Mouse (Mus musculus): Measurements from ENCODE around the gene Eif3i. TPM values are rescaled to one million over a fixed set of nuclear protein-coding genes. Genes with fewer than 3 reads are reported as not detected.
A peak's percentile ranks its signal among the peaks of the same experiment; 100 is the strongest.
"Not testable (repeated sequence)": the region's sequence is repeated elsewhere in the genome, so short reads cannot be mapped to it uniquely, and the experiment has no call there.

The Eif3i gene
- polyA plus RNA-seq, 1 experiment: 337 TPM

DNA sequence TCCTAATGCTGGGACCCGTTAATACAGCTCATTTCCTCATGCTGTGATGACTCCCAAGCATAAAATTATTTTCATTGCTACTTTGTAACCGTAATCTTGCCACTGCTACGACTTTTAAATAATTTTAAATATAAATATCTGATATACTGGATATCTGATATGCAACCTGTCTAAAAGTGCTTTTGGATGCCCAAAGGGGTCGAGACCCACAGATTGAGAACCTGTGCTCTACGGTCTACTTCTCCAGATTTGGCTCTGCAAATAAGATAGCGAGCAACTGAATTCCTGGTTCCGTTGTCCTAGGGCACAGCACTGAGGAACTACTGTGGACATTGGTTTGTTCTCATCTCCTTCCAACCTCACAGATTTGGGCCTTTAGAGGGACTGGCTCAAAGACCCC lies 22.8 kb downstream of the Eif3i start:
- DNase-seq (ENCODE audit: low read depth, low spot score): no peak
- WGBS: 81% methylated on average over 7 of the region's 7 CpGs

DNA sequence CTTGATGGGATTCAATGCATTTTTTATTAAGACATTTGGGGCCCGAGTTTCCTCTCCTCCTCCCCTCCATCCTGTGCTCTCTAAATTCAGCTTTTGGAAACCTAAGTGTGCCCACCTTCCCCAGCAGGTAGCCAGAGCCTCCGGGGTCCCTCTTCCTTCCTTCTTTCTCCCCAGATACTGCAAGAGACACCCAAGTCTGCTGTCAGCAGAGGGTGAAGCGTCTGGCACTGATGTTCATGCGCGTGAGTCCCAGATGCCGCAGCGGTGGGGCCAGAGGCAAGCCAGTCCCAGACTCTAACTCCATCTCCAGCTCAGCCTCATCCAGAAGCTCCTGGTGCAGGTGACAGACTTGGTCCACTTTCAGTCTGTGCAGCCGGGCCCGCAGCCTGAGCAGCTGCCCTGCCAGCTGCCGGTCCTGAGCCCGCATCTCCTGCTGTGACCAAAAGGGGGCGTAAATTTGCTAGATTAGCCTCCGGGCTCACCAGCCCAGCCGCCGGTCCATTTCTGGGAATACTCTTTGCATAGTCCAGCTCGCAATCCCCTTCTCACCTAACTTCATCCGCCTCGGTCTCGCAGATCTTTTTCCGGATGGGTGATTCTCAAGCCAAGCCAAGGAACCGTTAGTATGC lies 23.5 kb downstream of the Eif3i start:
- DNase-seq (ENCODE audit: low read depth, low spot score): no peak
- WGBS: 28% methylated on average over 21 of the region's 21 CpGs

DNA sequence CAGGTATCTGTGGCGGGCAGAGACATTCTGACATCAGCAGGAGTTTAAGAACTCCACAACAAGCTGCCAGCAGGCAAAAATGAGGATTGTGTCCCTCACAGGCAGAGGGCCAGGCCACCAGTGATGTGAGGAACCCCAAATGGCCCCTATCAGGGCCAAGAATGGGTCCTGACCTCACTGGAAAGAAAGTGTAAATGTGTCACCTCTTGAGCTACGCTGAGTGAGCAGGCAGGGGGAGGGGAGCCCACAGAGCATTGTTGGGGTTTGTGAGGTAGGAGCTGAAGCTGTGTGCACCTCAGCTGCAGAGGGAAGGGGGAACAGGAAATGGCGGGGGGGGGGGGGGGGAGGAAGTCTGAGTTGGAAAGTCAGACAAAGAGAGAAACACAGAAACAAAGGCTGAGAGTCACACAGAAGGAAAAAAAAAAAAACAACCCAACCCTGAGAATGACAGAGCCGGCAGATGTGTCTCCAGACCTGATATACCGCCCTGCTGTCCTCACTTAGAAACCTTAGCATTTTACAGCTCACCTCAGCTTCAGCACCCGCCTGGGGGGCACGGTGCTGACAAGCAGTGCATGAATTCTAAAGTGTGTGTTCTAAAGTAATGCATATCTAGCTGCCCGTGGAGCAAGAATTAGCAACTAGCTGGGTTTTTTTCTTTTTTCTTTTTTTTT lies 25.1 kb downstream of the Eif3i start:
- WGBS: 49% methylated on average over 8 of the region's 8 CpGs
- no peak for DNase-seq (ENCODE audit: low read depth, low spot score)

DNA sequence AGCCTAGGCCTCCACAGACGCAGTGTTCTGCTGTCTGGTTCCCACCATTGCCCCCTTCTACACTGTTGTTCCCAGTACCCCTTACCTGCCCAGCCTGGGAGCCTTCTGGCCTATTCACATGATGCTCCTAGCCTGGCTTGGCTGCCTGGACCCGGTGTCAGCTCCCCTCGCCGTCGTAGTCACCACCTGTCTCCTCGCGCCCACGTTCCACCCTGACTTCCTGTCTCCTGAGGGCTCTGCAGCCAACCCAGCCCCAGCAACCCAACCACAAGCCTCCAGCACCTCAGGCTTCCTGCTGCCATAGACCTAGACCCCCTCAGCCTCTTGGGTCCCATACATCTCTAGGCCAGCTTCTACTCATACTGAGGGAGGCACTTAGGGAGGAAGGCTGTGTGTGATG lies 27.0 kb downstream of the Eif3i start, which contains the start of gene Lck:
Gene Lck (minus strand): TSS at position 212 of the 400 bp plus-strand sequence.
- WGBS: 77% methylated on average over 8 of the region's 8 CpGs
- DNase-seq (ENCODE audit: low read depth, low spot score): no peak

DNA sequence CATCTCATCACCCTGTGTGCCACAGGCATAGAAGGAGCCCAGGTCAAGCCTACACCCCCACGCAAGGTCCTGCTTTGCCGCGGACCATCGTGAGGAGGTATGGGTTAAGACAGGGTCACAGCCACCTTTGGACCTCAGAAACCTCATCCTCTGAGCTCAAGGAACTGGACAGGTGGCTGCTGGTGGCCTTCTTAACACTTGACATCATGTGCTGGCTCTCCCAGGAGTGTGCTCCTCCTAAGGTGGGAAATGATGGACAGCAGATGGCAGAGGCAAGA lies 27.4 kb downstream of the Eif3i start:
- 96% methylated on average over 4 of the region's 4 CpGs for WGBS
- no peak for DNase-seq (ENCODE audit: low read depth, low spot score)

DNA sequence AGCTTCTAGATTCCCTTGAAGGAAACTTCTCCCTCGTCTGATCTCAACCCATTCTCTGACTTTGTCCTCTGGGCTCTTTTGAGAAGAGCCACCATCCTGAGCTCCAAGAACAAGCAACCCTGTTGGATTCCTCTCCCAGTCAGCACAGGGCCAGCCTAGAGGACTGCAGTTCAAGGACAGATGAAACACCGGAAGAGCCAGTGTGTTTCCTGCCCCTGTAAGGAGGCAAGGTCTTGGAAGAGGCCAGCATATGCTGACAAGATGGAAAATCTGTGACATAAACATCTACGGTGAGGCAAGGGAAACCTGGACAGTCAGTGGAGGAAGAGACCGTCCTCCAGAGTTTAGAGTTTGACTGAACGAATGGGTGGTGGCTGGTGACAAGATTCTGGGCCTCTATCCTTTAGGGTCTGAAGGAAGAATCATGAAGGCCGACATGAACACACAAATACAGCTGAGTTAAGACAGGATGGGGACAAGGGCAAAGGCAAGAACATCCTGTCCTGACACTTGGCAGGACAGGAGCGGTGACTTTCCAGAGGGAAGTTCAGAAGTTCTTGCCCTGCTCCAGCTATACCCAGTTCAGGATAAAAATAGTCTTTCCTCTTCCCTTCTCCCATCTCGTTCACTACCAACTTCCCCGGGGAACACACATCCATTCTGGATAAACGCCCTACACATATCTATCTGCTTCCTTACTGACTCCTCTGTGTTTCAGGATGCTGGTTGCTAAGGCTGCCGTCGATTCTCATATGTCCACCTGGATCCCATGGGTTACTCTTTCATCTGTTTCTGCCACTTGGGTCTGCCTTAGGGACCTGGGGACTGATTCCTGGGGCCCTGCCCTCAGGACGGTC lies 28.0 kb downstream of the Eif3i start:
- WGBS: 73% methylated on average over 13 of the region's 13 CpGs
- no peak for DNase-seq (ENCODE audit: low read depth, low spot score)

DNA sequence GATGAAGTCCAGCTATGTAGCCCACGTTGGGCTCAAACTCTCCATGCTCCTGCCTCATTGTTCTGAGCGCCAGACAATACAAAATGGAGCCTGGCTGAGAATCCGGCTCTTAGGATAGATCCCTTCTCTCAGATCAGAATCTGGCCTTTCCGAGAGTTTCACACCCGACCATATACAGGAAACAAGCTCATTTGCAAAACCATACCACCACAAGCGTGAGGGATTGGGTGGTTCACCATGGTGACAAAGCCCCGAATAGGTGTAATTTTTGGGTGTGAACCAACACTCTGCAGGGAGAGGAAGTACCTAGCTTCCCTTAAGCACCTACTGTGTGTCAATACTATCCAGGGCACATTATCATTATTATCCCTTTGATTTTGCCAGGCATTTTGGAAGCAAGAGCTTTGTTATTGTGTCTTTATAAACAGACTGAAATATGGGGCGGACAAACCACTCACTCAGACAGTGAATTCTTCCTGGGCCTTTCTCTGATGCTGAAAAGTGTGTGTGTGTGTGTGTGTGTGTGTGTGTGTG lies 28.8 kb downstream of the Eif3i start:
- WGBS: 76% methylated on average over 8 of the region's 8 CpGs
- DNase-seq (ENCODE audit: low read depth, low spot score): no peak

DNA sequence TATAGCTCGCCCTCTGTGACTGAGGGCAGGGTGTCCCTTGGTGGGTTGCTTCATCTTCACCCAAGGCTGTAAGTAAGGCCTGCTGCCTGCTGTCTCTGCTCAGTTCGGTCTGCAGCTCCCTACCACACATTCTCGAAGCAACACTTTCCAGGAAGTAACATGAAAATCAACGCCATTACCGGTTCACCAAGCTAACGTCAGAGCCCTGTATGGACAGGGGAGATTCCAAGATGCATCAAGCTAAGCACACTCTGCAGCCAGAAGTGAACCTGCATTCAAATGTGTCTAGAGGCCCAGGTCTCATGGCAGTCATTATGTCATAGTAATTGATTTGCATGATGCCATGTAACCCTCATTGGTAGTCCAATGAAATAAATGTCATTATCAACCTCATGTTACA lies 30.4 kb downstream of the Eif3i start:
- no peak for DNase-seq (ENCODE audit: low read depth, low spot score)
- 78% methylated on average over 6 of the region's 6 CpGs for WGBS

DNA sequence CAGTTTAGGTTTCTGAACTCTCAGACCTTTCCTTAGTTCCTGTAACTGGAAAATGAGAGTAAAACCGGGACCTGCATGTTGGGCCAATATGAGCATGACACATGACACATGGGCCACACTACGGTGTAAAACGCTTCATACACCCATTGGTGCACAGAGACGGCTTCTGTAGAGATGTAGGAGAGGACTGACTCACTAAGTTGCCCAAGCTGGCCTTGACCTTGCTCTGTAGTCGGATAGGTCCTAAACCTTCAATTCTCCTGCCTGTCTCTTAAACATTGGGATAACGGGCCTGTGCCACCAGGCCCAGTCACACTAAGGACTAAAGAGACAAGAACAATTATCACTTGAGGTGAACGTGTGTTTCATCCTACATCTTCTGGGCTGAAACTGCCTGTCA lies 32.1 kb downstream of the Eif3i start:
- 91% methylated on average over 7 of the region's 7 CpGs for WGBS
- DNase-seq (ENCODE audit: low read depth, low spot score): no peak

DNA sequence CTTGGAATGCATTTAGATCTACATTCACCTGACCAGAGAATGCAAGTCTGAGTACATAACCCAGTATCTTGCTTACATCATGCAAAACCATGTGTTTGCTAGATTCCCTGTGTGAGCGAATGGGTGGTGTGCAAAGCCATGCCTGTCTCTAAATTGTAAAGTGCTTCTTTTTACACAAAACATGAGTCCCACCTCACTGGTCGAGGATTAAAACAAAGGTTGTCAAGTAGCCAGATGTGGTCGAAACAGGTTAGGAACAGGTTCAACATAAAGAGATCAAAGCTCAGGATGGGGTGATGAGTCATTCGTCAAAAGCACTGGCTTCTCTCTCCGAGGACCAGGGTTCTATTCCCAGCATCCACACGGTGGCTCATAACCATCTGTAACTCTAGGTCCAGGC lies 35.3 kb downstream of the Eif3i start:
- 55% methylated on average over 6 of the region's 6 CpGs for whole genome bisulfite sequencing

DNA sequence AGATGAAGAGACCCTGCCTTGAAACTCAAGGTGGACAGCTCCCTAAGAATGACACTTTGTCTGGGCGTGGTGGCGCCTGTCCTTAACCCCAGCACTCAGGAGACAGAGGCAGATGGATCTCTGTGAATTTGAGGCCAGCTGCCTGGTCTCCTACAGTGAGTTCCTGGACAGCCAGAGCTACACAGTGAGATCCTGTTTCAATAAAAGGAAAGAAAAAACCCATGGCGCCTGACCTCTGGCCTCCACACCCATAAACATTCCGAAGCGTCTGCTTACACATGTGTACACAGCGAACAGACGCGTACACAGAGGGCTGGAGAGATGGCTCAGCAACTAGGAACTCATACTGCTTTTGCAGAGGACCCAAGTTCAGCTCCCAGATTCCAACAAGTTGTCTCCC lies 36.7 kb downstream of the Eif3i start:
- DNase-seq (ENCODE audit: low read depth, low spot score): peak; percentile 48
- WGBS: 28% methylated on average over 8 of the region's 8 CpGs

More for the DNA sequence above, 35.3 kb downstream of the Eif3i start:
- no peak for DNase-seq (ENCODE audit: low read depth, low spot score)

DNA sequence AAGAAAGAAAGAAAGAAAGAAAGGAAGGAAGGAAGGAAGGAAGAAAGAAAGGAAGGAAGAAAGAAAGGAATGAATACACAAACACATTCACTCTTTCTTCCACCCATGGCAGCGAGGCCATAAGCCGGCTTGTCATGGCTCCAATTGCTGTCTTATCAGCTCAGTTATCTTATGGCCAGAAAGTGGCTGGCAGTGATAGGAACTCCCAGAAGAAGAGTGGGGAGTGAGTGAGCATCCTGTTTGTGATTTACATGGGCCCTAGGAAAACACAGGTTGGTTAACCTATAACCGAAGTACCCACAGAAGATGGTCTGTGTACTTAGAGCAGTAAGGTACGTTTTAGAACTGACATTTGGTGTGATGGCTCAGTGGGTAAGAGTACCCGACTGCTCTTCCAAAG lies 39.3 kb downstream of the Eif3i start:
- DNase-seq (ENCODE audit: low read depth, low spot score): no peak
- 56% methylated on average over 5 of the region's 5 CpGs for WGBS

DNA sequence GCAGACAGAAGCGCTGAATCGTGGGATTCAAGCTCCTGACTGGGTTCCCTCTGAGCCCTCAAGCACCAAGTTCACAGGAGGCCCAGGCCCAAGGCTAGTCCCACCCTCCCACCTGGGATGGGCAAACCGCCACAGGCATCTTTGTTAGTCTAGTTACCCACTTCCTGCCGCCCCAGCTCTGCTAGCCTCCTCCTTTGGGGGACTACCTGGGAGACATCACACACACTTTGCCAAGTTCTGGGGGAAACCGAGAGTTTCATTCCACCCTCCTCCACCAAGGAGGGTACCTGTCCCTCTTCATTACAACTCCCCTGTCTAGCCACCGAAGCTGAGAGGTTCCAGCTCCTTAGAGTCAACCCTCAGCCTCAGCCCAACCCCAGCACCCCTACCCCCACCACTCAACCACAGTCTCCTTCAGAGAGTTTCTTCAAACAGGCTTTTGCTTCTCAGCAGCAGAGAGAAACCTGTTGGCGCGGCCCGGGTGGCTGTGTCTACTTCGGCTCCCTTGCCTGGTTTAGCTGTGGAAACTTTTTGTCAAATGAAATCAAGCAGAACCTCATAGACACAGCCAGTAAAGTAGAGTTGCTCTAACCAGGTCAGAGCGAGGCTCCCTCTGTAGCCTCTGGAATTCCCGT lies 42.0 kb downstream of the Eif3i start:
- WGBS: 89% methylated on average over 12 of the region's 12 CpGs
- DNase-seq (ENCODE audit: low read depth, low spot score): no peak

DNA sequence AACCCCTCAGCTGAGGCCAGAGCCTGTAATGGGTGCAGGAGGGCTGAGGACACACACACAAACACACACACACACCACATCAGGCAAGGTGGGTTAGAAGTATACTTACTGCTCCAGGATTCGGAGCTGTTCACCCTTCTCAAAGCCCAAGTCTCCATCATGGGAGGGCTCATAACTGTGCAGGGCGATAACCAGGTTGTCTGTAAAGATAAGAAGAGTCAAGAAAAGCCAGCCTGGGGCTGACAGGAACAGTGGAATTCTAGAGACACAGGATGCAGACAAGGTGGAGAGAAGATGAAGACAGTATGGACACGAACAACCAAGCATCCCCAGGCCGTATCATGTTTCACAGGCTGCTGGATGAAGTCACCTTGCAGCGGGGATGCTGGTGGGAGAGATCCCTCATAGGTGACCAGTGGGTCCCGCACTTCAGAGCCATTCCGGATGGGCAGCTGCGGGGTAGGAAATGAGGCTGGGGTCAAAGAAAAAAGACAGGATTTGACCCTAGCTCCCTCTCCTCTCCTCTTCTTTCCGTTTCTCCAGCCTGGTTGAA lies 43.1 kb downstream of the Eif3i start:
- 89% methylated on average over 9 of the region's 9 CpGs for WGBS
- no peak for DNase-seq (ENCODE audit: low read depth, low spot score)

DNA sequence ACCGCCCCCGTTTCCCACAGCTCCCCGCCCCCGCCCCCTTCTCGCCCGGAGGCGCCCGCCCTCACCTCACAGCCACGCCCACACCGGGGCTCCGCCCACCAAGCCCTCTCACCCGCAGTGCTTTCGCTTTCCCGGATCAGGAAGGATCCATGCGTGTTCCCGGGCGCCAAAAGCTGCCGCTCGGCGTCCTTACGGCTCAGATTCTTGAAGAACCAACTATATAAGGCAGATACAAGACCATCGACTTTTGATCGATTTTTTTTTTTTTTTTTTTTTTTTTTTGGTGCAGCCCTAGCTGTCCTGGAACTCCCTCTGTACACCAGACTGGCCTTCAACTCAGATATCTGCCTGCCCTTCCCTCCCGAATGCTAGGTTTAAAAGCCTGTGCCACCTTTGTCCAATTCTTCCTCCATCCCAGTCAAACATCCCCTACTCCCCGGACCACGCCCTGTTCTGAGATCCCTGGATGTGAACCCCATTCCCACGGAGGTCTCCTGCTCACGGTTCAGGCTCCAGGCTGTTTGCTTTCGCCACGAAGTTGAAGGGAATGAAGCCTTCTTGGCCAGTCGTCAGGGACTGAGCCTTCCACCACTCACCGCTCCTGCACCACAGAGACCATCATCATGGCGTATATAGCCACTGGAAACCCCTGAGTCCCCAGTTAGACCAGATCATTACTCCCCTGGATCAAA lies 43.8 kb downstream of the Eif3i start:
- DNase-seq (ENCODE audit: low read depth, low spot score): peak; percentile 85
- WGBS: 7% methylated on average over 33 of the region's 33 CpGs

DNA sequence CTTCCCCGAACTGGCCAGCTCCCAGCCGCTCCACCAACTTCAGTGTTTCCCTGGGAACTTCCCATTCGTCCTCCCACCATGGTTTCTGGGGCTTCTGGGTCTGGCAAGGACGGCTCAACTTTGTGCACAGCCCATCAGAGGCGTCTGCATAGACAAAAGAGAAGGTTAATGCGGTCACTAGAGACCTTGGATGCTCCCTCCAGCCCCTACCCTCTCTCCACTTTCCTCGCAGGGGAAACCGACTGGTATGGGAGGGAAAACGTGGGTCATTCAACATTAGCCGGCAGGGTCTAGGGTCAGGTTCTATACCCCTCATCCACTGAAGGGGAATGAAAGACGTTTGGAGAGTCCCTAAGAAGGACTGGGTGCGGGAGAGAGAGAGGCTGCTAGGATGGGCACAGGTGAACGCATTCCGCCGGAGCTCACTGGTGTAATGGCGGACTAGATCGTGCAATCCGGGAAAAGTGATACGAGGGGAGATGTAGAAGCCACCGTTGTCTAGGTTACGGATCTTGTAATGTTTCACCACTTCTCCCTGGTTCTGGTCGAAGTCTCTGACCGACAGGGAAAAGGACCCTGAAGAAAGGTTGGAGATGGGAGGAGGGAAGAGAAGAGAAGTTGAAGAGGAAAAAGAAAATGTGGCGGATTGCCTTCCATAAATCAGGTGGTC lies 44.5 kb downstream of the Eif3i start:
- no peak for DNase-seq (ENCODE audit: low read depth, low spot score)

DNA sequence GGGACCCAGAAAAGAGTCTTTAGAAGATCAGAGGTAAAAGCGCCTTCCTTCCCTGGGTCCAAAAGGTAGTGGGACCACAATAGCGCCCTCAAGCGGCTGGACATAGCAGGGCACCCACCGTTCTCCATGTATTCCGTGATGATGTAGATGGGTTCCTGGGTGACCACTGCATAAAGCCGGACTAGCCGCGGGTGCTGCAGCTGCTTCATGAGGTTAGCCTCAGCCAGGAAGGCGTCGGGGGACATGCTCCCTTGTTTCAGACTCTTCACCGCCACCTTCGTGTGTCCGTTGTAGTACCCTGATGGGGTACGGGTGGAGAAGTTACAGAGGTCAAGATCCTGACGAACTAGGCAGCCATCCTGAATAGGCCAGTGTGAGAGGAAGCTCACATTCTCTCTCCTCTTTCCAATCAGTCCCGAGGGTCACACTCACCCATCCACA lies 45.0 kb downstream of the Eif3i start:
- WGBS: 9% methylated on average over 16 of the region's 16 CpGs
- peak; percentile 42 for DNase-seq (ENCODE audit: low read depth, low spot score)

More for the DNA sequence above, 44.5 kb downstream of the Eif3i start:
- 4% methylated on average over 24 of the region's 24 CpGs for WGBS

DNA sequence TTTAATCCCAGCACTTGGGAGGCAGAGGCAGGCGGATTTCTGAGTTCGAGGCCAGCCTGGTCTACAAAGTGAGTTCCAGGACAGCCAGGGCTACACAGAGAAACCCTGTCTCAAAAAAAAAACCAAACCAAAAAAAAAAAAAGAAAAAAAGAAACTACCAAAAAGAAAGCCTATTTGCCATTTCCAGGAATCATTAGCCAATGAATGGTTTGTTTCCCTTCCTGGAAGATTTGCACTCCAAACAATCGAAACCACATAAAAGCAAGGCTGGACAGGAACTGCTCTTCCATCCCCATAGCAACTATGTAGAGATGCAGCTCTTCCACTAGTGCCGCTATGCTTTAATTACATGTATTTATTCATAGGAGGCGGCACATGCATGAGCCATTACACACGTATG lies 45.9 kb downstream of the Eif3i start:
- DNase-seq (ENCODE audit: low read depth, low spot score): not testable (repeated sequence)
- 90% methylated on average over 6 of the region's 6 CpGs for WGBS

DNA sequence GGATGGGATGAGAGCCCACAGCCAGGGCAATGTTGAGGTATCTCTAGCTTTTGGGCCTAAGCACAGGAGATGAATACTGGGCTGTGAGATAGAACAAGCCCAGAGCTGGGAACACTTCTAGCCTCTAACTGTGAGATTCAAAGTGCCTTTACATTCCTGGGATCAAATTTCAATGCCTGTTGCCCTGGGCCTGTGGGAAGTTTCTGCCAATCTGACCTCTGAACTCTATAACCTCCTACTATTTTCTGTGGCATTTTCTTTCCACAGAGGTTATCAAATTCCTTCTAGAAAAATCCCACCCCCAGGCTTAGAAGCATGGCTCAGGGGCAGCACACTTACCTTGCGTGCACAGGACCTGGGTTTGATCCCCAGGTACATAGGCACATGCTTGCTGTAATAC lies 50.2 kb downstream of the Eif3i start:
- DNase-seq (ENCODE audit: low read depth, low spot score): no peak
- 94% methylated on average over 1 of the region's 1 CpGs for WGBS
